Mouse (Mus musculus) cerebellum, adult 2 months (tissue): ENCODE results near the gene Rpl19. TPM values are rescaled to one million over a fixed set of nuclear protein-coding genes. Genes with fewer than 3 reads are reported as not detected.

Experiments
- DNase-seq, 2 experiments: peaks; one replicate each; pipeline ENCODE4 v3.0.0; 2021
- H3K27ac ChIP-seq: fragments of 200-500 bp; 2 replicates; pipeline ENCODE4 v1.5.1; 2012; ENCODE audit warnings: low read length, control low read depth, inconsistent platforms; ENCODE audit not compliant: insufficient read depth
- H3K27me3 ChIP-seq: fragments of 200-500 bp; 2 replicates; pipeline ENCODE4 v1.6.1; 2012; ENCODE audit warnings: inconsistent platforms, mild to moderate bottlenecking, low read length, moderate library complexity; ENCODE audit not compliant: control insufficient read depth, insufficient read depth
- H3K4me1 ChIP-seq: fragments of 200-500 bp; 2 replicates; pipeline ENCODE4 v1.6.1; 2011; ENCODE audit warnings: low read length; ENCODE audit not compliant: control insufficient read depth, insufficient read depth
- H3K4me3 ChIP-seq: fragments of 200-500 bp; replicated peaks from 2 replicates; pipeline ENCODE3; 2011; ENCODE audit warnings: mild to moderate bottlenecking, low read depth, low read length, control low read depth; ENCODE audit not compliant: insufficient read depth
- CTCF ChIP-seq: fragments of 200-500 bp; IDR thresholded peaks from 2 replicates; pipeline ENCODE4 v1.5.1; 2011; ENCODE audit warnings: low read depth, mild to moderate bottlenecking, control low read depth, low read length, moderate library complexity, borderline replicate concordance; ENCODE audit not compliant: insufficient read depth
- POLR2A ChIP-seq: fragments of 200-500 bp; IDR thresholded peaks from 2 replicates; pipeline ENCODE4 v1.6.1; 2011; ENCODE audit warnings: low read length, control low read depth, borderline replicate concordance; ENCODE audit not compliant: insufficient read depth
- WGBS: fragments of 180-500 bp; shearing (Covaris S2); methylation state at CpG from one replicate; pipeline ENCODE4 v1.1.7; 2018; 5-methylcytosine and 5-hydroxymethylcytosine counted together
- polyA plus RNA-seq: library from polyadenylated mRNA; depleted of rRNA; stranded (reverse); fragments of >200 nt; gene quantifications from 2 replicates; pipeline ENCODE4 v1.2.3, GENCODE M21; 2012

Rpl19 gene
- polyA plus RNA-seq, 1 experiment, result 786 TPM

GRCm38 (mm10) chr11:98012831-98013230, 13.7 kb upstream of the Rpl19 start:
- Histone ChIP-seq H3K4me1 (no peaks in the 10 kb centered on the region), H3K27ac (no peak overlapping the region), H3K4me3 (no peak overlapping the region), H3K27me3 (no peaks in the 10 kb centered on the region)
- TF ChIP-seq POLR2A, result no peak
- no peak for TF ChIP-seq CTCF
- DNase-seq, result no peak
- 89% methylated on average over 10 of the region's 10 CpGs for WGBS

DNA sequence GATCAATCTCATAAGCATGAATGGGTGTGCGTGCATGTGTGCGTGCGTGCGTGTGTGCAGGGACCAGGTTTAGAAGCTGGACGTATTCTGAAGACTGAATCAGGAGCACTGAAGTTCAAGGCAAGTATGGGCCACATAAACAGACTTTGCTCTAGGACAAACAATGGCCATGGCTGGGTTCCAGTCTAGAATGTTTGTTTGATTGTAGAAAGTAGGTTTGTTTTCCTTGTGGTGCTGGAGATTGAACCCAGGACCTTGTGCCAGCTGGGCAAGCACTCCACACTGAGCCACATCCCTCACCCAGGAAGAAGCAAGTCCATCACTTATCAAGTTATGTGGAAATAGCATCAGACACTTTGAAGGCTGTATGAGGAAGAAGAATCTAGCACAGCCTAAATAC, 10.3 kb upstream of the Rpl19 start:
- WGBS, result 92% methylated on average over 5 of the region's 5 CpGs
- H3K4me3 ChIP-seq, result no peak overlapping the region
- no peaks in the 10 kb centered on the region for H3K27me3 ChIP-seq
- H3K4me1 ChIP-seq, result peaks cover 10% of the 10 kb centered on the region
- DNase-seq, result no peak
- H3K27ac ChIP-seq, result no peak overlapping the region
- TF ChIP-seq POLR2A (no peak), CTCF (no peak)

GRCm38 (mm10) chr11:98016824-98017223, 9.7 kb upstream of the Rpl19 start:
- Histone ChIP-seq H3K4me1 (peaks cover 15% of the 10 kb centered on the region), H3K4me3 (no peak overlapping the region), H3K27ac (no peak overlapping the region), H3K27me3 (no peaks in the 10 kb centered on the region)
- 72% methylated on average over 4 of the region's 4 CpGs for WGBS
- no peak for DNase-seq
- no peak for TF ChIP-seq POLR2A
- no peak for TF ChIP-seq CTCF

DNA sequence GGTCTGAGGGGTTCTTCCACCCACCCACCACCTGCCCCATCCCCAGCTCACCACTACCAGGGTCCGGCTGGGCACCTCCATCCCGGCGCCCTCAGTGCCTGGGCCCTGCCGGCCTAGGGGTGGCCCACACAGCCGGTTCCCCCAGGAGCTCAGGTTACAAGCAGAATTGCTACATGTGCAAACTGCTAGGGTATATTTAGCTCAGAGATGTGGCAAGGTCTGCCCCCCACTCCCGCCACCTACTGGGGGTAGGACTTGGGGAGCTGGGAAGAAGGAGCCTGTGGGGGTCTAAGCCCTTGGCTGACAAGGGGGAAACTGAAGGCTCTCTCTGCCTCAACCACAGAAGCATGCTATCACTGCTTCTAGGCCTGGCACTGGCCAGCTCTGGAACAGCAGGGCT, 8.3 kb upstream of the Rpl19 start:
- Histone ChIP-seq H3K4me3 (no peak overlapping the region), H3K27ac (no peak overlapping the region), H3K27me3 (no peaks in the 10 kb centered on the region), H3K4me1 (peaks cover 17% of the 10 kb centered on the region)
- WGBS, result 82% methylated on average over 6 of the region's 6 CpGs
- TF ChIP-seq POLR2A, result no peak
- TF ChIP-seq CTCF, result no peak
- DNase-seq, result no peak

DNA sequence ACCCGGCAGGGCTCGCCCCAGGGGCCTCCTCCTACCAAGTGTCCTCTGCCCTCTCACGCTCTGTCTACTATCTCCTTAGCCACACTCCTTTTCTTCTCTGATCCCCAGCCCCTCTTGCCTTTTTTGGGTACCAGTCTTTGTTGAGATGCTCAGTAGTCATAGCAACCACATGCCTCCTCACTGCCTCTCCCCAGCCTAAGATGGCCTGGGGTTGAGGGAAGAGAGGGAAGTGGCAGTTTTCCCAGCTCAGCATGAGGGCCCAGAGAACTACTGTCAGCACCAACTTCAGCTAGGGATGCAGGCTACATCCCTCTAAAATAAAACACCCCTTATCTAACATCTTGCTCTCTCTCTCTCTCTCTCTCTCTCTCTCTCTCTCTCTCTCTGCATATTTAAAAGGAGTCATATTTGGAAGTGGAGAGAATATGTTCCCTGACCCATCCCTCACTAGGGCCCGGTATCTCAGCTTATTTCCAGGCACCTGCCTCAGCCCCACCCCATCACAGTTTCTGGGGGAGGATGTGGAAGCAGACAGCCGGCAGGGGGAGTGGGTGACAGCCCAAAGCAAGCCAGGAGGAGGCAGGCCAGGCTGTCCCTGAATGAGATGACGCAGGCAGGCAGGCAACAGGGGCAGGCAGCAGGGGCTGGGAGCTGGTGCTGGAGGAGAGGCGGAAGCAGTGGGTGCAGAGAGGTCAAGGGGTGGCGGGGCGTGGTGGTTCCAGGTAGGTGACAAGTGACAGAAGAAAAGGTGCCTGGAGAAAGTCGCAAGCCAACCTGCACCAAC, 7.5 kb upstream of the Rpl19 start:
- WGBS, result 55% methylated on average over 10 of the region's 10 CpGs
- TF ChIP-seq POLR2A (no peak), CTCF (peak; percentile 10; the same call in 1 of the 2 replicates)

DNA sequence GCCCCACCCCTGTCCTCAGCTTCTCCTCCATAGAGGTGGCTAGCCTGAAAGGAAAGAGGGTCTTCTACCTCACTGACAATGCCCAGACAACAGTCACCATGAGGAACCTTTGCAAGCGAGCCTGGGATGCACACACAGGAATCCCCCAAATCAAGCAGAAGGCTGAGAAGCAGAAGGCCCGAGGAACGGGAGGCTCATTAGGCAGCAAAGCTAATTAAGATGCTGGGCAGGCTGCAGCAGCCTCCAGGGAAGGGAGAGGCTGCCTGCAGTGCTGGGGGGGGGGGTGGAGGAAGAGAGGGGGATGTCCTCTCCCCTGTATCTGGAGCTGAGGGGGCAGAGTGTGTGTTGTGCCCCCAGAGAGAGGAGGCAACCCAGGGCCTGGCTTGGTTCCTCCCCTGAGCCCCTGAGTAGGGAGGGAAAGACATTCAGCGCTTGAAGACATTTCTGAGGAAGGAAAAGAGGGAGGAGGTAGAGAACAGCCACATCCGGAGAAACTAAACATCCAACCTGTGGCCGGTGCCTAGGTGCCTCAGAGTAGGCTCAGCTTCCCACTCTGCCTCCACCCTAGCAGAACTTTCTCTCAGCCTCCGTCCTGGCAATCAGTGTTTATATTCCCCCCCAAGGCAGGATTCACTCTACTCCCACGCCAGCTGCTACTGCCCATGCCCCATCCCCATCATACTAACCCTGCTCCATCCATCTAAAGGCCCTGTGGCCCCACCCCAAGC, 6.5 kb upstream of the Rpl19 start:
- TF ChIP-seq POLR2A (no peak), CTCF (no peak)
- H3K4me1 ChIP-seq, result peaks cover 17% of the 10 kb centered on the region
- no peak for DNase-seq
- no peak overlapping the region for H3K4me3 ChIP-seq
- H3K27ac ChIP-seq, result no peak overlapping the region
- WGBS, result 44% methylated on average over 8 of the region's 8 CpGs
- no peaks in the 10 kb centered on the region for H3K27me3 ChIP-seq

More for the DNA sequence above, 7.5 kb upstream of the Rpl19 start:
- H3K4me1 ChIP-seq, result peaks cover 17% of the 10 kb centered on the region
- H3K27me3 ChIP-seq, result no peaks in the 10 kb centered on the region
- DNase-seq, result no peak
- H3K27ac ChIP-seq, result no peak overlapping the region
- no peak overlapping the region for H3K4me3 ChIP-seq

DNA sequence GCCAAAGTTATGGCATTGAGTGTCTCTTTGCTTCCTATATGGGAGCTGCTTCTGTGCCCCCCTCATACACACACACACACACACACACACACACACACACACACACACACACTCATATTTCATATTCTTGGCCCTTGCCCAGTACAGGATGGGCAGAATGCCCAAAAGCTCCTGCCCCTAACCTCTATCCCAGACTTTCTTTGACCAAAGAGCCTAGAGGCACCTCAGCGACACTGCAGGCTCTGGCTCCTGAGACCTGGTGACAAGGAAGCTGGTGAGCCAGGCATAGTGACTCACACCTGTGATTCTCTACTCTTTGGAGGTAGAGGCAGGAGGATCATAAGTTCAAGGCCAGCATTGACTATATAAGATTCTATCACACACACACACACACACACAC, 5.8 kb upstream of the Rpl19 start:
- TF ChIP-seq POLR2A (no peak), CTCF (no peak)

DNA sequence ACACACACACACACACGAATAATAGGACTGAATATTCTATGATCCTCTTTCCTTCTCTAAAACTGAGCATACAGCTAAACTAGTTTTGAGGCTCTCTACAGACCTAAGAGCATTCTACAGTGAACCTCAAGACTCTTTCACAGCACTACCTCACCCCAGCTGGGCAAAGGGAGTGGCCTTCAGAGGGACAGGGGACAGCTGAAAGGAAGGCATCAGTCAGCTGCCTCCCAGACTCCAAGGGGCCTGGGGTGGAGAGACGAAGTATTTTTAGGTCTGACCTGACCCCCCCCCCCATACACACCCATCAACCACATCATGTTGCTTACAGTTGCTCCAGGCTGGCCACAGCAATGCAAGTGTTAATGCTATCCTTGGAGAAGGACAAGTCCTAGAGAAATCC, 5.4 kb upstream of the Rpl19 start:
- no peak overlapping the region for H3K27ac ChIP-seq
- WGBS, result 31% methylated on average over 2 of the region's 2 CpGs

More for the DNA sequence above, 5.8 kb upstream of the Rpl19 start:
- Histone ChIP-seq H3K27ac (no peak overlapping the region), H3K27me3 (no peaks in the 10 kb centered on the region), H3K4me3 (no peak overlapping the region), H3K4me1 (peaks cover 17% of the 10 kb centered on the region)
- DNase-seq, result no peak
- 42% methylated on average over 1 of the region's 1 CpGs for WGBS

More for the DNA sequence above, 5.4 kb upstream of the Rpl19 start:
- no peak for TF ChIP-seq CTCF
- TF ChIP-seq POLR2A, result no peak
- H3K4me1 ChIP-seq, result peaks cover 17% of the 10 kb centered on the region
- H3K27me3 ChIP-seq, result no peaks in the 10 kb centered on the region
- no peak for DNase-seq
- H3K4me3 ChIP-seq, result peak overlapping the region; percentile 92
